Mouse (Mus musculus): ENCODE measurements at regions not wholly inside any gene's neighbourhood (a gene's known extent, or its start where the extent isn't known, plus 50 kb on each side); places are given as distances from the start of the nearest gene placed in this dataset.

DNA sequence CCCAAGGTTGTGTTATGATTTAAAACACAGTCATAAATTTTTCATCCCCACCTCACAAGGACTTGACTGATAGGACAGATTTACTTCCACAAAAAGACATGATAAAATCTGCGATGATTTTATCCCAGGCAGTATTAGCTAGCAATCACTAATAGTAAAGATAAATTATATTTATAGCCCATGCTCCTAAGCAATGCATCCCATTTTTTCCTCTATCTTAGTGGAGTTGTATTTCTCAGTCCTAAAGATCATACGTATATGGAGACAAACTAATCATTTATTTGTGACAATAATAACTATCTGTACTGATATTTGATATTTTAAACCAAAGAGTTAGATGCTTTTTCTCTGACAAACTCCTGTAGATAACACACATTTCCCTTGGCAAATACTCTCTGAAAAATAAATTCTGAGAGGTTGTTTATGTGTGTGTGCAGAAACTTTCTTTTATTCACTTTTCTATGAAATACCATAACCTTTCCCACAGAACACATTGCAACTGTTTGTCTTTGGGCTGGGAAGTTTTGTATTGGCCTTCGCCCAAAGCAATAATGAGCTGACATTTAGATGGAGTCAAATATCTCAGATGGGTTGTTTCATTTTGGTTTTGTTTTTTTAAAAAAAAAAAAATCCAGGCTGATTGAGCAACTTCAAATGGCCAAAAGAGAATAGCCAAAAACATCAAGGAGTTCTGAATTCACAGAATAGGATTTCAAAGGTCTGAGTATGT is 355.5 kb upstream of the Lmcd1 start:
- TF ChIP-seq CTCF (IDR thresholded peaks at IDR 0.05; ENCODE audit: extremely low read depth, insufficient read depth, low read length): no peak
- TF ChIP-seq POLR2A (IDR thresholded peaks at IDR 0.05; ENCODE audit: extremely low read depth, insufficient read depth, low read length): no peak
